Mouse (Mus musculus) midbrain, embryonic 11.5 days (tissue): ENCODE data around the gene Pan2. TPM values are rescaled to one million over a fixed set of nuclear protein-coding genes. Genes with fewer than 3 reads are reported as not detected.
"Not testable (repeated sequence)": the region's sequence is repeated elsewhere in the genome, so short reads cannot be mapped to it uniquely, and the experiment has no call there.

Source experiments
- ATAC-seq: fragments of 200-750 bp; cut with Nextera tagmentation; 2 replicates; pipeline ENCODE4 v1.8.0; 2017; ENCODE audit warnings: moderate TSS enrichment, moderate library complexity; ENCODE audit not compliant: low FRiP score
- DNase-seq: peaks from one replicate; pipeline ENCODE4 v3.0.0; 2015; ENCODE audit warnings: low spot score; ENCODE audit errors: missing footprints
- H3K27ac ChIP-seq: fragments of 300-500 bp; sonication (generic); 2 replicates; pipeline ENCODE4 v1.5.1; 2014; ENCODE audit warnings: low read depth, low read length
- H3K27me3 ChIP-seq: fragments of 300-500 bp; sonication (generic); 2 replicates; pipeline ENCODE4 v1.6.1; 2014; ENCODE audit warnings: mild to moderate bottlenecking, low read length, moderate library complexity, mixed read lengths; ENCODE audit not compliant: control insufficient read depth, insufficient read depth
- H3K36me3 ChIP-seq: fragments of 300-500 bp; sonication (generic); 2 replicates; pipeline ENCODE4 v1.6.1; 2014; ENCODE audit warnings: mild to moderate bottlenecking, low read length, moderate library complexity, mixed read lengths; ENCODE audit not compliant: control insufficient read depth, insufficient read depth
- H3K4me1 ChIP-seq: fragments of 300-500 bp; sonication (generic); 2 replicates; pipeline ENCODE4 v1.6.1; 2014; ENCODE audit warnings: low read length; ENCODE audit not compliant: control insufficient read depth, insufficient read depth
- H3K4me2 ChIP-seq: fragments of 300-500 bp; sonication (generic); 2 replicates; pipeline ENCODE4 v1.6.1; 2014; ENCODE audit warnings: mild to moderate bottlenecking, moderate library complexity
- H3K4me3 ChIP-seq: fragments of 300-500 bp; sonication (generic); 2 replicates; pipeline ENCODE4 v1.5.1; 2014; ENCODE audit warnings: low read depth, low read length
- H3K9ac ChIP-seq: fragments of 300-500 bp; sonication (generic); 2 replicates; pipeline ENCODE4 v1.6.1; 2014; ENCODE audit warnings: low read length
- H3K9me3 ChIP-seq: fragments of 300-500 bp; sonication (generic); 2 replicates; pipeline ENCODE4 v1.6.1; 2016; ENCODE audit warnings: low read length; ENCODE audit not compliant: control insufficient read depth
- WGBS: fragments of 180-500 bp; shearing (Covaris S2); extraction: QIAGEN DNeasy Blood & Tissue Kit; methylation state at CpG from one replicate; pipeline ENCODE4 v1.1.7; 2014; 5-methylcytosine and 5-hydroxymethylcytosine counted together
- polyA plus RNA-seq: library from polyadenylated mRNA; unstranded; fragments of >200 nt; fragmentation: Nextera tagmentation; extraction: Ambion mirVana; gene quantifications from 2 replicates; pipeline ENCODE4 v1.2.1, GENCODE M21; 2014

Pan2 gene
- polyA plus RNA-seq, 1 experiment from 2014 or later = 37.5 TPM

- no peak for ATAC-seq
- Histone ChIP-seq H3K9ac (peak overlapping the region; percentile 99), H3K36me3 (peaks cover 24% of the 10 kb centered on the region), H3K4me1 (peaks cover 11% of the 10 kb centered on the region), H3K4me2 (peak overlapping the region; percentile 89), H3K27me3 (no peaks in the 10 kb centered on the region), H3K4me3 (peak overlapping the region; percentile 82), H3K9me3 (no peaks in the 10 kb centered on the region), H3K27ac (no peak overlapping the region)
- DNase-seq = peak; percentile 90
- WGBS = 63% methylated on average over 12 of the region's 12 CpGs
These were observed 18.5 kb downstream of the Pan2 start for GRCm38 (mm10) chr10:128321641-128322040.

- no peaks in the 10 kb centered on the region for H3K9me3 ChIP-seq
- H3K36me3 ChIP-seq = peaks cover 29% of the 10 kb centered on the region
- DNase-seq (peak; percentile 99), ATAC-seq (peak; percentile 97)
- H3K4me2 ChIP-seq = peak within 1 kb of the TSS; percentile 89
- peak within 1 kb of the TSS; percentile 87 for H3K27ac ChIP-seq
- peaks cover 11% of the 10 kb centered on the region for H3K4me1 ChIP-seq
- under 1% methylated on average over 40 of the region's 40 CpGs for WGBS
- no peaks in the 10 kb centered on the region for H3K27me3 ChIP-seq
- H3K9ac ChIP-seq = peak within 1 kb of the TSS; percentile 99
- H3K4me3 ChIP-seq = peak within 1 kb of the TSS; percentile 82
These were observed 19.3 kb downstream of the Pan2 start, which contains the start of gene Cnpy2 for GRCm38 (mm10) chr10:128322141-128323108. Gene Cnpy2 (plus strand): TSS chr10:128322459.

DNA sequence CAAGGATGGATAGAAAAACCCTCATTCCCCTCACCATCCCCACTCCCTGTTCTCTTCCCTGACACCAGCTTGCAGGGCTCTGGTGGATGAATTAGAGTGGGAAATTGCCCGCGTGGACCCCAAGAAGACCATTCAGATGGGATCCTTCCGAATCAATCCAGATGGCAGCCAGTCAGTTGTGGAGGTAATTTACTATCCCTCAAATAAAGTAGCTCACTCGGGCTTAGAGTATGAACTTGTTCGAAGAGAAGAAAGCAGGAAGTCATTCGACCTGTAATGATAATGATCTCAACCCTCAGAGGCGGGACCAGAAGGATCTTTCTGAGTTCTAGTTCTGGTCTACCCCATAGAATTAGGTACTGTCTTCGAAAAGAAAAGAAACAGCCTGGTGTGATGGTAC is 20.4 kb downstream of the Pan2 start:
- Histone ChIP-seq H3K27ac (no peak overlapping the region), H3K36me3 (peaks cover 25% of the 10 kb centered on the region), H3K9ac (peak overlapping the region; percentile 99)

DNA sequence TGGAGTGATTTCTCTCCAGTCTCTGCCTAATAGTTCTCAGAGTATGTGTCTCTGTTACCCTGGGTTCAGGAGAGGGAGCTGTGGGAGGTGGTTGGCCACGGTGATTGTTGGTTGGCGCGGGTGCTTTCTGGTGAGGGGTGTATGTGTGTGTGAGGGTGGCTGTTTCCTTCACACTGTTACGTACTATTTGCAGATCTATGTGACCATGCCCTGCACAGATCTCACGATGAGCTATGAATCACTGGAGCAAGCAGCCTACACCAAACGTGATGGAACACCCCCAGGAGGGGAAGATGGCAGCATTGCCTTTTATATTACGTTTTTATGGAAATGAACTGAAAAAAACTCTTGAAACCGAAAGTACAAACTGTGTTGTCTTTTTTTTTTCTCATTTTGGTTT is 23.7 kb downstream of the Pan2 start:
- peaks cover 21% of the 10 kb centered on the region for H3K36me3 ChIP-seq
- no peaks in the 10 kb centered on the region for H3K27me3 ChIP-seq
- H3K9me3 ChIP-seq = no peaks in the 10 kb centered on the region
- DNase-seq (no peak), ATAC-seq (no peak)
- H3K9ac ChIP-seq = no peak overlapping the region
- H3K4me1 ChIP-seq = peaks cover 9% of the 10 kb centered on the region
- H3K27ac ChIP-seq = no peak overlapping the region
- H3K4me2 ChIP-seq = no peak overlapping the region
- H3K4me3 ChIP-seq = no peak overlapping the region
- WGBS = 95% methylated on average over 8 of the region's 8 CpGs

More for the DNA sequence above, 20.4 kb downstream of the Pan2 start:
- H3K27me3 ChIP-seq = no peaks in the 10 kb centered on the region
- ATAC-seq = no peak
- DNase-seq = peak; percentile 81
- H3K4me2 ChIP-seq = peak overlapping the region; percentile 89
- WGBS = 87% methylated on average over 8 of the region's 8 CpGs
- H3K4me3 ChIP-seq = peak overlapping the region; percentile 82
- no peaks in the 10 kb centered on the region for H3K9me3 ChIP-seq
- peaks cover 11% of the 10 kb centered on the region for H3K4me1 ChIP-seq

DNA sequence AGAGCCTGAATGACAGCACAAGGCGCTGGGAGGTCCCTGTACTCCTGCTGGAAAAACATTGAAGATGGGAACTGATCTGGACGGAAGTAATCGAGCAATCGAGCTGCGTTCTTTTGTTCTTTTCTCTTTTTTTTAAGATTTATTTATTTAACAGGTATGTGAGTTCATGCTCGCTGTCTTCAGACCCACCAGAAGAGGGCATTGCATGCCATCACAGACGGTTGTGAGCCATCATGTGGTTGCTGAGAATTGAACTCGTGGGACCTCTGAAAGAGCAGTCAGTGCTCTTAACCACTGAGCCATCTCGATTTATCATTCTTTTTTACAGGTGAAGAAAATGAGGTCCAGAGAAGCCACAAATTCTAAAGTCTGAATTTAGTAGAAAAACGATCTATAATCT is 24.5 kb downstream of the Pan2 start:
- no peak overlapping the region for H3K27ac ChIP-seq
- H3K4me1 ChIP-seq = peaks cover 9% of the 10 kb centered on the region
- 93% methylated on average over 10 of the region's 10 CpGs for WGBS
- no peak for ATAC-seq
- H3K9ac ChIP-seq = no peak overlapping the region
- H3K27me3 ChIP-seq = no peaks in the 10 kb centered on the region
- H3K4me3 ChIP-seq = no peak overlapping the region
- no peak for DNase-seq
- no peak overlapping the region for H3K4me2 ChIP-seq
- peaks cover 21% of the 10 kb centered on the region for H3K36me3 ChIP-seq
- H3K9me3 ChIP-seq = no peaks in the 10 kb centered on the region

DNA sequence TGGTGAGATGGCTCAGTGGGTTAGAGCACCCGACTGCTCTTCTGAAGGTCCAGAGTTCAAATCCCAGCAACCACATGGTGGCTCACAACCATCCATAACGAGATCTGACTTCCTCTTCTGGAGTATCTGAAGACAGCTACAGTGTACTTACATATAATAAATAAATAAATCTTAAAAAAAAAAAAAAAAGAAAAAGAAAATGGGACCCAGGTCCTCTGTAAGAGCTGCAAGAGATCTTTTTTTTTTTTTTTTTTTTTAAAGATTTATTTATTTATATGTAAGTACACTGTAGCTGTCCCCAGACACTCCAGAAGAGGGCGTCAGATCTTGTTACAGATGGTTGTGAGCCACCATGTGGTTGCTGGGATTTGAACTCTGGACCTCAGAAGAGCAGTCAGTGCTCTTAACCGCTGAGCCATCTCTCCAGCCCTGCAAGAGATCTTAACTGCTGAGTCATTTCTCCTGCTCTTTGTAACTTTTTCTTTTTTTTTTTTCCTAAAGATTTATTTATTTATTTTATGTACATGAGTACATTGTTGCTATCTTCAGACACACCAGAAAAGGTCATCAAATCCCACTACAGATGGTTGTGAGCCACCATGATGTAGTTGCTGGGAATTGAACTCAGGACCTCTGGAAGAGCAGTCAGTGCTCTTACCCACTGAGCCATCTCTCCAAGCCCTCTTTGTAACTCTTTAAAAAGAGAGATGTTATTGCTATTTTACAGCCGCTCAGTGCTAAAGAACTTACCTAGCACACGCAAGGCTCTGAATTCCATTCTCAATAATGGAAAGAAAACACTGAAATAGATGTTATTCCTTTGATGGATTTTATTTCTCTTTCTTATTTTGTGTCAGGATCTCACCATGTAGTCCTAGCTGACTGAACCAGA is 29.5 kb downstream of the Pan2 start:
- H3K27me3 ChIP-seq, H3K9me3 ChIP-seq, H3K4me1 ChIP-seq, H3K9ac ChIP-seq, ATAC-seq, DNase-seq, H3K36me3 ChIP-seq, H3K27ac ChIP-seq, H3K4me3 ChIP-seq, H3K4me2 ChIP-seq: not testable (repeated sequence)
- 84% methylated on average over 6 of the region's 6 CpGs for whole genome bisulfite sequencing

GRCm38 (mm10) chr10:128335582-128335981 is 32.4 kb downstream of the Pan2 start:
- no peaks in the 10 kb centered on the region for H3K36me3 ChIP-seq
- H3K4me1 ChIP-seq = peaks cover 14% of the 10 kb centered on the region
- no peaks in the 10 kb centered on the region for H3K9me3 ChIP-seq
- H3K4me2 ChIP-seq = no peak overlapping the region
- no peak overlapping the region for H3K27ac ChIP-seq
- no peak for ATAC-seq
- H3K4me3 ChIP-seq = no peak overlapping the region
- H3K9ac ChIP-seq = no peak overlapping the region
- peak; percentile 95 for DNase-seq
- 6% methylated on average over 4 of the region's 4 CpGs for WGBS
- H3K27me3 ChIP-seq = no peaks in the 10 kb centered on the region

DNA sequence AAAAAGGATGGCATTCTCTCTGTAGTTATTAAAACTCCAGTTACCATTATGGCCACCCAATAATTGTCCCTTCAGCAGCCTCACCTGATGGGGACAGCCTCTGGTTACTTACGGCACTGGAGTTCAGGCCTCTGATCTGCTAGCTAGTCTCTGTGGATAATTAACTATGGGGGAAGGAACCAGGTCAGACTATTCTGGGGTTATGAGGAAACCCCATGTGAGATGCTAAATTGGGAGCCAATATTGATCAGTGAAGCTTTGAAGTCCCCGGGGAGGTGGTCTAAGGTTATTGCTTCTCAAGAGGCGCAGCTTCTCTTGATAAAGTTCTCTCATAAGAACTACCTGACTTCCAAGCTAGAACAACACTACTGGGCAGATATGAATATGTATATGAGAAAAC is 33.1 kb downstream of the Pan2 start:
- Histone ChIP-seq H3K36me3 (no peaks in the 10 kb centered on the region), H3K4me2 (no peak overlapping the region), H3K27me3 (no peaks in the 10 kb centered on the region), H3K9ac (no peak overlapping the region), H3K4me1 (peaks cover 14% of the 10 kb centered on the region), H3K27ac (no peak overlapping the region), H3K4me3 (no peak overlapping the region), H3K9me3 (no peaks in the 10 kb centered on the region)
- peak; percentile 44 for DNase-seq
- WGBS = 90% methylated on average over 3 of the region's 3 CpGs
- ATAC-seq = no peak
